Comparison of ENCODE assay signal across 9 mouse cellular contexts in the genomic region with DNA sequence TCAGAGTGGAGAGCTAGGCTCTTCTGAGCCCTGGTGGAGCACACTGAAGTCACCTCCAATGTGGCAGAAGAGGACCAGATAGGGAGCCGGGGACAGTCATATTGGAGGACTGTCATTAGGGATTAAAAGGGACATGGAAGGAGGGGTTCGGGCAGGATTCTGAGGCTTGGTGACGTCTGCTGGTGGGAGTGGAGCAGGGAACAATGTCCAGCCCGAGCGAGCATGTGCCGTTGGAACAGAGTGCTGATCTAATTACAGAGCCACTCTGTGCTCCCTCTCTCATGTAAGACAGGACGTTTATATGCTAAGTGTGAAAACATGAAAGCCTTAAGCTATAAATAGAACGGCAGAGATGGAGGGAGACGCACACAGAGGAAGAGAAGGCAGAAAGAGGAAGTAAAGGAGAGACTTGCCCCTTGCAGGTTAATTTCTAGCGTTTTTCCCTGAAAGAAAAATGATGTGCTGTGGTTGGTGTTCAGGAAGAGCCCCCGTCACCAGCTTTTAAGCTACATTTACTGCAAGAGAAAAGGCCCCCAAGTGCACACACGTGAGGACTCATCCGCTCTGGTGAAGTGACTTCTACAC.
DNase-seq lines count a peak whose midpoint lies in the region; ATAC-seq lines count a peak whose summit lies in the region.
"Had no signal": no experiment of that assay in that cellular context is flagged by ENCODE, and none has a peak within 500 bp of the region (broad histone marks: within the 10 kb centered on the region; RNA-seq: fewer than 3 reads in every experiment).

No protein-coding gene starts in this region.

- peak overlapping the region; percentile 72; the same call in 1 of the 2 replicates for H3K27ac ChIP-seq in heart, embryonic 10.5 days

- WGBS in heart, embryonic 10.5 days: 28% methylated on average over 13 of the region's 13 CpGs

- DNase-seq in embryo, embryonic 10 days (ENCODE audit: low spot score): peak; percentile 49
- no peak for DNase-seq in embryo, embryonic 9.5 days (ENCODE audit: extremely low spot score)
- peak; percentile 2 to 8 for DNase-seq in B cell, adult 2 months
- no peak for DNase-seq in heart, embryonic 10.5 days (ENCODE audit: low spot score)
- DNase-seq in lung, postnatal 14 days: peak; percentile 7
- DNase-seq in urinary bladder, postnatal 25 days (ENCODE audit: low spot score): no peak
- DNase-seq in ovary, postnatal 14 days (ENCODE audit: low spot score): no peak

- 0 out of 2 replicates have a peak overlapping the region, but pooled peaks have one; percentile 6 for H3K4me3 ChIP-seq in heart, embryonic 10.5 days
- H3K4me3 ChIP-seq: myocyte had no signal

- H3K9me3 ChIP-seq in heart, embryonic 10.5 days: no peaks in the 10 kb centered on the region

- no peaks in the 10 kb centered on the region for H3K36me3 ChIP-seq in heart, embryonic 10.5 days

- no peak for ATAC-seq in monocyte, adult 5-6 weeks (replicated peaks; ENCODE audit: insufficient number of reproducible peaks, low FRiP score, low TSS enrichment, poor library complexity, severe bottlenecking)

- peaks cover 21% of the 10 kb centered on the region for H3K4me1 ChIP-seq in heart, embryonic 10.5 days

- H3K27me3 ChIP-seq in heart, embryonic 10.5 days (ENCODE audit: insufficient read depth, poor library complexity, severe bottlenecking): no peaks in the 10 kb centered on the region; the same call in 1 of the 2 replicates

Comparison
In these comparisons a context has a peak if more than half of its experiments do, and no peak if none do; other contexts are left out.
1. DNase-seq: peak in embryo, embryonic 10 days (single experiment), B cell, adult 2 months (2 of 2) and lung, postnatal 14 days (single experiment); none in embryo, embryonic 9.5 days (single experiment), heart, embryonic 10.5 days (single experiment), urinary bladder, postnatal 25 days (single experiment) and ovary, postnatal 14 days (single experiment).